Mouse (Mus musculus) liver, adult 2 months (tissue): Measurements from ENCODE around the gene Srsf1.

ENCODE experiments used
- CTCF ChIP-seq: fragments of 200-500 bp; IDR thresholded peaks from 2 replicates; pipeline ENCODE4 v1.5.1; 2011; ENCODE audit warnings: low read depth, low read length, control low read depth
- POLR2A ChIP-seq: fragments of 200-500 bp; IDR thresholded peaks from 2 replicates; pipeline ENCODE4 v1.6.1; 2011; ENCODE audit warnings: low read length, control low read depth; ENCODE audit not compliant: insufficient read depth; ENCODE audit errors: extremely low read depth

GRCm38 (mm10) chr11:88002738-88003137 lies 44.4 kb upstream of the Srsf1 start:
- TF ChIP-seq CTCF: no peak
- no peak for TF ChIP-seq POLR2A
